Mouse (Mus musculus) liver, embryonic 14.5 days (tissue): ENCODE results near the gene Trpc6. TPM values are rescaled to one million over a fixed set of nuclear protein-coding genes. Genes with fewer than 3 reads are reported as not detected.

Experiments
- ATAC-seq: fragments of 200-750 bp; cut with Nextera tagmentation; 2 replicates; pipeline ENCODE4 v1.8.0; 2017; ENCODE audit warnings: moderate number of reproducible peaks, mild to moderate bottlenecking, moderate library complexity; ENCODE audit not compliant: insufficient read depth
- DNase-seq, 3 experiments: peaks; one replicate each; pipeline ENCODE4 v3.0.0-alpha.2; 2012 to 2013; ENCODE audit warnings: low read depth in 3 of 3, low spot score in 3 of 3
- H3K27ac ChIP-seq: fragments of 300-500 bp; sonication (generic); 2 replicates; pipeline ENCODE4 v1.5.1; 2014; ENCODE audit warnings: moderate library complexity, mild to moderate bottlenecking, control low read depth, inconsistent platforms
- H3K27me3 ChIP-seq: fragments of 300-500 bp; sonication (generic); 2 replicates; pipeline ENCODE4 v1.6.1; 2014; ENCODE audit warnings: mild to moderate bottlenecking, low read length, moderate library complexity; ENCODE audit not compliant: control insufficient read depth, insufficient read depth
- H3K36me3 ChIP-seq: fragments of 300-500 bp; sonication (generic); replicated peaks from 2 replicates; pipeline ENCODE4 v1.6.1; 2014; ENCODE audit warnings: low read depth; ENCODE audit not compliant: control insufficient read depth, insufficient read depth
- H3K4me1 ChIP-seq, 2 experiments: fragments of 200-500 bp in 1 of 2; fragments of 300-500 bp in 1 of 2; sonication (generic) in 1 of 2; replicated peaks; 2 replicates each; pipeline ENCODE4 v1.6.1; 2012 to 2014; ENCODE audit warnings: antibody characterized with exemption in 1 of 2, inconsistent platforms in 1 of 2, low read length in 1 of 2; ENCODE audit not compliant: control insufficient read depth in 2 of 2, insufficient read depth in 2 of 2
- H3K4me2 ChIP-seq: fragments of 300-500 bp; sonication (generic); 2 replicates; pipeline ENCODE4 v1.6.1; 2014; ENCODE audit warnings: low read depth, mild to moderate bottlenecking, control low read depth, moderate library complexity
- H3K4me3 ChIP-seq, 2 experiments: fragments of 200-500 bp in 1 of 2; fragments of 300-500 bp in 1 of 2; sonication (generic) in 1 of 2; 2 replicates each; pipeline ENCODE4 v1.5.1; 2012 to 2014; ENCODE audit warnings: low read depth in 2 of 2, low read length in 2 of 2, mild to moderate bottlenecking in 2 of 2, control low read depth in 1 of 2, inconsistent platforms in 1 of 2, moderate library complexity in 1 of 2; ENCODE audit not compliant: insufficient read depth in 1 of 2
- H3K9ac ChIP-seq: fragments of 300-500 bp; sonication (generic); replicated peaks from 2 replicates; pipeline ENCODE4 v1.6.1; 2014; ENCODE audit warnings: mild to moderate bottlenecking, control low read depth, moderate library complexity
- H3K9me3 ChIP-seq: fragments of 300-500 bp; sonication (generic); 2 replicates; pipeline ENCODE4 v1.6.1; 2016; ENCODE audit warnings: low read length, mixed read lengths; ENCODE audit not compliant: control insufficient read depth
- CTCF ChIP-seq: IDR thresholded peaks from 2 replicates; pipeline ENCODE4 v1.5.1; 2016; ENCODE audit warnings: antibody characterized with exemption, low read depth, control low read depth
- EP300 ChIP-seq: IDR thresholded peaks from 2 replicates; pipeline ENCODE4 v1.6.1; 2016; ENCODE audit warnings: antibody characterized with exemption, low read depth
- WGBS: fragments of 180-500 bp; shearing (Covaris S2); extraction: QIAGEN DNeasy Blood & Tissue Kit; methylation state at CpG from one replicate; pipeline ENCODE4 v1.1.7; 2014; ENCODE audit not compliant: insufficient replicate concordance; 5-methylcytosine and 5-hydroxymethylcytosine counted together
- polyA plus RNA-seq, 2 experiments: library from polyadenylated mRNA; depleted of rRNA in 1 of 2; stranded (reverse) in 1 of 2; unstranded in 1 of 2; fragments of >200 nt; fragmentation: Nextera tagmentation in 1 of 2; extraction: Ambion mirVana in 1 of 2; gene quantifications; 2 replicates each; pipeline versions ENCODE4 v1.2.1 to v1.2.3; 2012 to 2014

The Trpc6 gene
- polyA plus RNA-seq, 2 experiments: 1.1 to 2.0 TPM

DNA sequence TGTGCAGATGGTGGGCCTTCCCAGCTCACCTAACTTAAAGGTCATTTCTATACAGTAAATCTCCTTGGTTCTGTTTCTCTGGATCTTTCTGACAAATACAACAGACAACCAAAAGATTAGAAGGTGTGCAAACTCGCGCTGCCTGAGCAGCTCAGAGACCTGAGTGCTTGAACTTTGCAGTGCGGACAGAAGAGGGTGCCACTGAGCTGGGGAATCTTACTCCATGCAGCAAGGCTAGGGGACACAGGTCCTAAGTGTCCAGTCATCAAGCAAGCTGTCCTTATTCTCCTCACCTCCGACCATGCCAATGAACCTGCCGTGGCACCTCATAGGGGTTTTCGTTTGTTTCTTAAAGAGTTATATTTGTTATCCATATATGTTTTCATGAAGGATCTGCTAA lies 48.7 kb downstream of the Trpc6 start:
- Histone ChIP-seq H3K9me3 (no peaks in the 10 kb centered on the region), H3K27me3 (no peaks in the 10 kb centered on the region), H3K4me1 (no peaks in the 10 kb centered on the region), H3K4me2 (no peak overlapping the region), H3K9ac (no peak overlapping the region), H3K4me3 (no peak overlapping the region), H3K36me3 (no peaks in the 10 kb centered on the region), H3K27ac (no peak overlapping the region)
- DNase-seq: no peak
- 48% methylated on average over 6 of the region's 6 CpGs for WGBS
- TF ChIP-seq EP300 (no peak), CTCF (peak; percentile 36)
- no peak for ATAC-seq

DNA sequence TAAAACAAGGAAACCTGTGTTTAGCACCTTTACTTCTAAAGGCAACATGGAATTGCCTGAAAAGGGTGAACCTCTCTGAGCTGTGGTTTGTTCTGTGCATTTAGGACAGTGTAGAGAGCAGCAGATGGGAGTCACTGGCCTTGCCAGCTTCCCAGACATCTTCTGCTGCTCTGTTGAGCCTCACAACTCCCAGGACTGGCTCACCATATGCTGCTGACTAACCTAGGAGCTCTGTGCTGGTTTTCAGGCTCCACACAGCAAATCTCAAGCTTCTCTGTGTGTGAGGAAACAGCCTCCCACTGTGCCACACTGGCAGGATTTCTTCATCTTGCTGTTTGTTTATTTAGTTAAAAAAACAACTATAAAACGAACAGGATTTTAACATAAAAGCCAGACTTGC lies 53.1 kb downstream of the Trpc6 start:
- WGBS: 14% methylated on average over 1 of the region's 1 CpGs
- Histone ChIP-seq H3K27ac (no peak overlapping the region), H3K36me3 (no peaks in the 10 kb centered on the region), H3K9me3 (no peaks in the 10 kb centered on the region), H3K4me3 (no peak overlapping the region), H3K4me1 (no peaks in the 10 kb centered on the region), H3K4me2 (no peak overlapping the region), H3K9ac (no peak overlapping the region), H3K27me3 (no peaks in the 10 kb centered on the region)
- DNase-seq (no peak), ATAC-seq (no peak)
- TF ChIP-seq CTCF: no peak

DNA sequence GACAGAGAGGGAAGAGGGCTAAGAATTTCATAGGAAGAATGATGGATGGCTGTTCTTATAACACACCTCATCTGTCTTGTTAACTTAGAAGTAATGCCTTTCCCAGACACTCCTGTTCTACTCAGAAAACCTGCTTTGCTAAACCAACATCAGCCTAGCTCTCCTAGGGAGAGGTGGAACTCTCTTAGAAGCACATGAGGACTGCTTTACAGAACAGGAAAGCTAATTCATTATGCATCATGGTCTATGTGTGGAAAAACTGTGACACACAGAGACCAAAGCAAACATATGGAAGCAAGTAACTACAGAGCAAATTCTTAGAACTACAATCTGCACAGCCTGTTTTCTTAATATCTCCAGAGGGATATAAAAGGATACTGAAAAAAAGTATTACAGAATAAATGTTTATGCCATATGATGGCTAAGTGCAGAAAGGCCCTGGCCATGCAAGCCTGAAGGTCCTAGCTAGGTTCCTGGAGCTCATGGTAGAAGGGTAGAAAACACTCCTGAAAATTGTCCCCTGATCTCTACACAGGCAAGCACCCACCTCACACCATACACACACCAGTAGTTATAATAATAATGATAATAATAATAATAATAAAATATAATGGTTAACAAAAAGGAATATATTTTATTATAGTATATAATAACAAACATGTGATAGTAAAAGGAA lies 63.0 kb downstream of the Trpc6 start:
- Histone ChIP-seq H3K4me3 (no peak overlapping the region), H3K4me2 (no peak overlapping the region), H3K36me3 (no peaks in the 10 kb centered on the region), H3K9me3 (no peaks in the 10 kb centered on the region), H3K27me3 (no peaks in the 10 kb centered on the region), H3K9ac (no peak overlapping the region), H3K4me1 (no peaks in the 10 kb centered on the region), H3K27ac (no peak overlapping the region)
- DNase-seq (no peak), ATAC-seq (no peak)
- TF ChIP-seq CTCF (no peak), EP300 (no peak)

DNA sequence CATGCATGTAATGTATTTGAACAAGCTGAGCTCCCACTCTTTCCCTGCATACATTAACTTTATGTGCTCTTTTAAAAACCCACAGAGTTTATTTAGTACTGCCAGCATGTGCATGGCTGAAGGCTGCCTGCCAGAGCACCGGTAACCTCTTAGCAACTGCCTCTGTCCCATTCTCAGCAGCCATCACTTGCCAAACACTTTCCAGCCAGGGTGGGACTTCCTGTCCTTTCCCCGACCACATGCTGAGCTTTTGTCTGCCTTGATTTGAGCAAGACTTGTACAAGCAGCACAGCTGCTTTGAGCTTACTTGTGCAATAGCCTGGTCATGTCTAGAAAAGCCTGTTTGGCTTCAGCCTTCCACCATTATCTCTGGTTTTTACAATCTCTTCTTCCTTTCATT lies 90.4 kb downstream of the Trpc6 start:
- DNase-seq (no peak), ATAC-seq (no peak)

DNA sequence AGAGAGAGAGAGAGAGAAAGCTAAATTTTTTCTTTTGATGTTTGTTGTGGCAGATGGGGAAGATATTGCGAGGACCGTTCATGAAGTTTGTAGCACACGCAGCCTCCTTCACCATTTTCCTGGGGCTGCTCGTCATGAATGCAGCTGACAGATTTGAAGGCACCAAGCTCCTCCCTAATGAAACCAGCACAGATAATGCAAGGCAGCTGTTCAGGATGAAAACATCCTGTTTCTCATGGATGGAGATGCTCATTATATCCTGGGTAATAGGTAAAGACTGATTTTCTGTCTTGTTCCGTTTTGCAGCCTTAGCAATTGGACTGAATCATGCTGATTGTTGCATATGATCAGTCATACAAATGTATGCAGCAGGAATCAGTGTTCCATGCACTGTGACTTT lies 99.5 kb downstream of the Trpc6 start:
- Histone ChIP-seq H3K9me3 (no peaks in the 10 kb centered on the region), H3K4me1 (no peaks in the 10 kb centered on the region), H3K4me3 (no peak overlapping the region), H3K4me2 (no peak overlapping the region), H3K9ac (no peak overlapping the region), H3K36me3 (no peaks in the 10 kb centered on the region), H3K27me3 (no peaks in the 10 kb centered on the region), H3K27ac (no peak overlapping the region)
- ATAC-seq (no peak), DNase-seq (no peak)
- 68% methylated on average over 5 of the region's 5 CpGs for WGBS
- no peak for TF ChIP-seq EP300
- TF ChIP-seq CTCF: no peak

More for the DNA sequence above, 90.4 kb downstream of the Trpc6 start:
- Histone ChIP-seq H3K9me3 (no peaks in the 10 kb centered on the region), H3K9ac (no peak overlapping the region), H3K36me3 (no peaks in the 10 kb centered on the region), H3K27ac (no peak overlapping the region), H3K27me3 (no peaks in the 10 kb centered on the region), H3K4me2 (no peak overlapping the region), H3K4me3 (no peak overlapping the region), H3K4me1 (no peaks in the 10 kb centered on the region)
- TF ChIP-seq EP300 (no peak), CTCF (no peak)
- WGBS: 41% methylated on average over 2 of the region's 2 CpGs
